Mouse (Mus musculus) CD4-positive, CD25-positive, alpha-beta regulatory T cell, adult 4 months (primary cell): Measurements from ENCODE around the gene Rhot2. TPM values are rescaled to one million over a fixed set of nuclear protein-coding genes. Genes with fewer than 3 reads are reported as not detected.

ENCODE experiments used
- ATAC-seq: one replicate; pipeline ENCODE4 v1.8.0; 2017
- polyA plus RNA-seq, 2 experiments: library from polyadenylated mRNA; unstranded; fragments of 100-300 nt; shearing (Covaris generic); gene quantifications; one replicate each; pipeline ENCODE4 v1.2.1; 2017

The Rhot2 gene
- polyA plus RNA-seq, 2 experiments from 2014 or later = 19.1 to 47.0 TPM

- no peak for ATAC-seq
Measured at GRCm38 (mm10) chr17:25840519-25840918, 4.1 kb downstream of the Rhot2 start.

DNA sequence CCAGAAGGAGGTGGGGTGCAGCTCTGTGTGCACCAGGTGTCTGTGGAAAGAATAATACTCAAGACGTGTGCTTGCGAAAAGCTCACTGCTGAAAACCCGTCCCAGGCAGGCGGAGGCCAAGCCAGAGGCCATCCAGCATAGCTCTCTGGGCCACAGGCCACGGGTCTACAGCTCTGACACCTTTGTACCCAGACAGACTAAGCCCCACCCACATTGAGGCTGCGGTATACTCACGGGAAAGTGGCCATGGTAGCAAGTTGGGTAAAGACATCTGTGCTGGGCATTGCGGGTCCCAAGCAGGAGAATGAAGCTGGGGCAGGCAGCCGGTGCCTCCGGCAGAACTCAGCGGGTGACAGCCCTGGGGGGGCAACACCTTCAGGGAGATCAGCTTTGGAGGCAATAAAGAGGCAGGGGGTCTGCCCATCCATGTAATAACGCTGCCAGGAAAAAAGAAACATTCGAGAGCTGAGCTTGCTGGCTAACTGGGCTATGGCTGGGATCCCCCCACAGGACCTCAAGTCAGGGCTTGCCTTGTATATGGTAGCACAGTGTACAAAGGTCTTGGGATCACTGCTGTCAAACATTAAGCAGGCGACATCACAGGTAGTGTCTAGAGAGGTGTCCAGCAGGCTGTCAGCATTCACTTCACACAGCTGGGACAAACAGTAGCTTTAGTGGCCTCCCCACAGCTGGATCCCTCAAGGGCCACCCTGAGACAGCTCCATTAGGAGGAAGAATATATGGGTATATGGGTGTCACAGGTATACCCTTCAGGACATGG lies 5.0 kb downstream of the Rhot2 start:
- ATAC-seq = no peak

DNA sequence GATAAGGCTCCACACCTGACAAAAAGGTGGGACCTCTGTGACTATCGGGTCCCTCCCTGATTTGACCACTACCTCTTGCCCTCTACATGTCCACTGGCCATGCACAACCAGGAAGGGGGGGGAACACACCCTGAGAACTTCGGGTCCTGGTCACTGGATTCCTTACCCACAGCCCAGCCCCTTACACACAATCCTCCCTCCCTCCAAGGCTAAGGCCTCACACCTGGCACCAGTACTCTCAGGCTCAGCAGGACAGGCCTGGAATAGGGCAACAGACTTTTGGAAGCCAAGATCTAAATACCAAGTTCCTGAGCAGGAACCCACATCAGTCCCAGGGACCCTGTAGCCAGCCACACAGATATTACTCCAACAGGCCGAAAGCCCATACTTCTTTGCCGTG lies 5.7 kb downstream of the Rhot2 start:
- ATAC-seq = no peak

DNA sequence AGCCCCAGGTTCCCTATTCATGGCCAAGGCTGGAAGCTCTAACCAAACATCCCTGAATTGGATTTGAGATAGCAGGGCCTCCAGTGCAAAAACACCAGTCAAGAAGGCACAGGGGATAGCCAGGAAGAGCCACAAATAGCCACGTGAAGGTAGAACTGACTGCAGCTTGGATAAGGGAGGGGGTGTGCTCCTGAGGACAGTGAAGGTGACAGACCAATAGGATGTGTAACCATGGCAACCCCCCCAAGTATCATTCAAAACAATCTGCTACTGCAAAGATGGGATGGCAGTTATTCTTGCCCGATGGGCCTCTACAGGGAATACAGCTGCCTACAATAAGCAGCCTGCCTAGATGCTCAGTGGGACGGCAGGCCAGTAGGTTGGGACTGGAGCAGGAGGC lies 7.1 kb downstream of the Rhot2 start:
- ATAC-seq = no peak

DNA sequence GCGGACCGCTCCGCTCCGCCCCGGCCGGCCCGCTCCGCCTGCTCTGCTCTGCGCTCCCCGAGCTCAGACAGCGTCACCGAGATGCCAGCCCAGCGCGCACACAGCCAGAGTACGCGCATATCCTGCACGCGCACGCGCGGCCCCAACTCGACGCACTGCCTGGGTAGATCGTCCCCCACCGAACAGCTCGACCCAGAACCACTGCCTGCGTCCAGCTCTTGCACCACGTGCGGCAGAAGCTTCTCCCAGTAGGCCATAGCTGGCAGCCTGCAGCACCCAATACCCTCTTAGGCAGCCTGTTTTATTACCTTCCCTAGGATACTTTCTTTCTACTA lies 7.6 kb downstream of the Rhot2 start, which contains the start of gene Rhbdl1:
Gene Rhbdl1 (minus strand): TSS at position 220 of the 335 bp plus-strand sequence.
- ATAC-seq = no peak

DNA sequence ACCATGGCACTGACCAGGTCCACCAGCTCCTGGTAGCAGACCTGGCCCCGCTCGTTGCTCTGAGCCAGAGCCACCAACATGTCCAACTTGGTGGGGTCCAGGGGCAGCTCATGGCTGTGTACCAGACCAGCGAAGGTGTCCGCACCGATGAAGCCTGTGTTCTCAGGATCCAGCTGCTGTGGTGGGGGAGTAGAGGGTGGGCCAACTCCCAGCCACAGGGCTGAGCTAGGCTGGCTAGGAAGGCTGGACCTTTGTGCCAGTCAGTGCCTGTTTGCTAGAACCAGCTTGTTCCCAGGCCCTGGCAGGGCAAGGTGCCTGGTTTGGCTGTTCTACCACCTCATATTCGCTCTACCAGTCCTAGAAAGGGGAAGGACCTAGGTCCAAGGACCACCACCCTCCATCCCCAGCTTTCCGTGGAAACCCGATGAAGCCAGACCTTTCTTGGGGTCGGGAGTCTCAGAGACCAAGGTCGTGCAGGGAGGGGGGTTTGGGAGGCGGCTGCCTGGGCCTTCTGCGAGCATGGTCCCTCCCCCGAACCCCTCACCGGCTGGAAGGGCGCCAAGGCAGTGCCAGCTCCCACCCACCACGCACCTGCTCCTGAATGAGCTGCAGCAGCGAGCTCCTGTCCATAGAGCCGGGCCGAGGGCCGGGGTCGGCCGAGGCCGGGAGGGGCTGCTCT lies 8.1 kb downstream of the Rhot2 start:
- no peak for ATAC-seq

DNA sequence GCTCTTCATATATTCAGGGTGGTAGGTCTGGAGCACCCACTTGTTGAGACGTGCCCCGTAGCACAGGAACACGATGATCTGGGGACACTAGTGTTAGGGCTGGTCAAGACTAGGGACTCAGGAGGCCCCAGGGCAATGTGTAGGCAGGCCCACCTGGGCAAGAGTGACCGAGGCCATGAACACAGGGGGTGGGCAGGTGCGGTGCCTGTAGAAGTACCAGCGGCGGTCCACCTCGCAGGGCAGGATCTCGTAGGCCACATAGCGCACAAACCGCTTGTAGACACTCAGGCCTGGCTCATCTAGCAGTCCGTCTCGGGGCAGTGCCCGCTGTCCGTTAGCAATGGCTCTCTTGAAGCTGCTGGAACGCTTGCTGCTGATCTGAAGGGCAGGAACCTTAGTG lies 8.8 kb downstream of the Rhot2 start:
- no peak for ATAC-seq

- no peak for ATAC-seq
Measured at GRCm38 (mm10) chr17:25835301-25835700, 9.3 kb downstream of the Rhot2 start.

GRCm38 (mm10) chr17:25834595-25835222 lies 9.9 kb downstream of the Rhot2 start:
- ATAC-seq = no peak

- ATAC-seq = no peak
Measured at GRCm38 (mm10) chr17:25833961-25834594, 10.6 kb downstream of the Rhot2 start.

DNA sequence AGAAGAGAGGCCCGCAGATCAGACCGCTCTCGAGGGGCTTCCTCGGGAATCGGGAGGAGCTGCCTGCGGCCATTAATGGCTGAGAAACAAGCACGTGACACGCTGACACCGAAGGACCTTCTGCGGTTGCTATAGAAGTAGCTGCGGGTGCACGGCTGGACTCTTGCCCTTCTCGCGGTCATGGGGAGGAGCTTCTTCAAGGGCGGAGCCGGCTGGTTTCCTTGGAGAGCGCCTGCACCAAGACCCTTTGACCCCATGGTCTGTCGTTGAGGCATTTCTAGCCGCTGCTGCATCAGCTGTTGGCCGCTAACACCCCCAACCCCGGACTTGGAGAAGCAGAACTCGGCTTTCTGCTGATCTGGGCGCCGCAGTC lies 11.4 kb downstream of the Rhot2 start, which contains the start of gene Stub1:
Gene Stub1 (minus strand): TSS at position 114 of the 373 bp plus-strand sequence.
- peak; percentile 21 for ATAC-seq

- ATAC-seq = peak; percentile 93
Measured at GRCm38 (mm10) chr17:25832436-25833290, 12.0 kb downstream of the Rhot2 start.

DNA sequence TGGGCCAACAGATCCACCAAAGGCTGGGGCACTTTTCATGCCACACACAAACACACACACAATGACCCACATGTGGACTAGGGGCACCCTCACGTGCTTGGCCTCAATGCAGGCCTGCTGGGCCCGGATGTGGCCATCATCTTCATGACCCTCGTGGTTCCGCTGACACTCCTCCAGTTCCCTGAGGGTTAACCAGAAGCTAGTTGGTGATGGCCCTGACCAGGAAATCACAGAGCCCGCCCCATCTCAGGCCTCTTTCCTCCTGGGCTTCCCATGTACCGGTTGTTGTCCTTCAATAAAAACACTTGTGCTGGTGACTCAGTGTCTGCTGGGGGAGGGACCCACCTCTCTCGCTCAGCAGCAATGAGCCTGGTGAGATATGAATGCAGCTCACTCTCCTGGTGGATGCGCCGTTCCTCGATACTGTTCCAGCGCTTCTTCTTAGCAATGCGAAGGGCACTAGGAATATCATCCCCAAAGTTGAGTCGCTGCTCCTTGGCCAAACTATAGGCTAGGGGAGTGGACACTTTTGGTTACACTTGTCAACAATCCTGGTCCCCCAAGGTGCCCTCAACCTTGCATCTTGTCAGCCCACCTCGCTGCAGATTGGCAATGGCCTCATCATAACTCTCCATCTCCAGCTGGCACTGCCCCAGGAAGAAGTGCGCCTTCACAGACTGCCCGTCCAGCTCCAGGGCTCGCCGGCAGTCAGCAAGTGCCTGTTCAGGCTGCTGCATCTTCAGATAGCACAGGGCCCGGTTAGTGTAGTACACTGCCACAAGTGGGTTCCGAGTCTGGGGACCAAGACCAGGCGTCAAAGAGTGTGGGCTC lies 13.0 kb downstream of the Rhot2 start:
- no peak for ATAC-seq

GRCm38 (mm10) chr17:25830806-25831431 lies 13.7 kb downstream of the Rhot2 start:
- no peak for ATAC-seq

DNA sequence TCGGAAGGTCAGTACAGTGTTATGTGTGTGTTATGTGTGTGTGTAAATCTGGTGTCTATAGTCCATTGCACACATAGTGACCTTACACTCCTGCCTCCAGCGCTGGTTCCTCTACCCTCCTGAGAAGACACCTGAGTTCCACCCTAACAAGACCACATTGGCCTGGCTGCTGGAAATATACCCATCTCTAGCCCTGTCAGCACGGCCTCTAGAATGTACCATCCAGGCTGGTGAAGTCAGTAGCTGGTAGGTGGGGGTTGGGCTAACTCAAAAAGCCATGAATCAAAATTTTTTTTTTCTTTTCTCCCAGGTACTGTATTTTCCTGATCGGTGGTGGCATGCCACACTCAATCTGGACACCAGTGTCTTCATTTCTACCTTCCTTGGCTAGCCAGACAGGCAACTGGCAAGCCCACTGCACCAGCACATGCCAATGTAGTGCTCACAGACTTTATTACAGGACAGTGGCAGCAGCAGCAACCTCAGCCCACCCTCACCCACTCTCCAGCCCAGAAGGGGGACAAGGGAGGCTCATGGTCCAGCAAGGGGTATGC lies 14.4 kb downstream of the Rhot2 start:
- no peak for ATAC-seq

- no peak for ATAC-seq
Measured at GRCm38 (mm10) chr17:25829558-25830017, 15.1 kb downstream of the Rhot2 start.

- peak; percentile 70 for ATAC-seq
Measured at GRCm38 (mm10) chr17:25828712-25829557, 15.7 kb downstream of the Rhot2 start, which contains the start of gene Jmjd8. Gene Jmjd8 (plus strand): TSS chr17:25828867.

DNA sequence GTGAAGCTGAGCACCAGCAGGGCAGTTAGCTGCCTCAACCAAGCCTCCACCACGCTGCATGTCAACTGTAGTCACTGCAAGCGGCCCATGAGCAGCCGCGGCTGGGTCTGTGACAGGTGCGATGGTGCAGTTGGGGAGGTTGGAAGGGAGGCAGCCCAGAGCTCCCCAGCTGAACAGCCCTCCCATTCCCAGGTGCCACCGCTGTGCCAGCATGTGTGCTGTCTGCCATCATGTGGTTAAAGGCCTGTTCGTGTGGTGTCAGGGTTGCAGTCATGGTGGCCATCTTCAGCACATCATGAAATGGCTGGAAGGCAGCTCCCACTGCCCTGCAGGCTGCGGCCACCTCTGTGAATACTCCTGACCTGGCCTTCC lies 16.4 kb downstream of the Rhot2 start:
- no peak for ATAC-seq

DNA sequence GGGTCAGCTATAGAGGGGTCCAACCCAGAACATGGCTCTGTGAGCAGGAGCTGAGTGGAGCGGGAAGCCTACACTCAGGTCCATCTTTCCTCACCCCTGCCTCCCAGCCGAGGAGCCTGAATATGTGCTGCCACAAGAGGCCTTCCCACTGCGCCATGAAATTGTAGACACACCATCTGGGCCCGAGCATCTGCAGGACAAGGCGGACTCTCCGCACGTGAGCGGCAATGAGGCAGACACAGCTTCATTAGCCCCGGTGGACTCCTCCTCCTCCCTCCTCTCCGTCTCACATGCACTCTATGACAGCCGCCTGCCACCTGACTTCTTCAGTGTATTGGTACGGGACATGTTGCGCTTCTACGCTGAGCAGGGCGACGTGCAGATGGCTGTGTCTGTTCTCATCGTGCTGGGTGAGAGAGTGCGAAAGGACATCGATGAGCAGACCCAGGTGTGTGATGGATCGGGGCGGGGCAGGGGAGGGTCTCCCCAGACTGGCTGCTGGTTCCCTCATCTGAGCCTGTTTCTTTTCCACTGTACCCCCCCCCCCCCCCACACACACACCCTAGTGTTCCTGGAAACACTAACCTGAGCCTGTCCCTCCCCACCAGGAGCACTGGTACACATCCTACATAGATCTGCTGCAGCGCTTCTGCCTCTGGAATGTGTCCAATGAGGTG lies 17.0 kb downstream of the Rhot2 start:
- ATAC-seq = no peak
